Mouse (Mus musculus) adrenal gland, adult 10 weeks (tissue): ENCODE data around the gene Hmgcll1. TPM values are rescaled to one million over a fixed set of nuclear protein-coding genes. Genes with fewer than 3 reads are reported as not detected.

ENCODE experiments used
- polyA plus RNA-seq: library from polyadenylated mRNA; stranded (reverse); fragments of 350-450 nt; fragmentation: Illumina TruSeq; extraction: RNeasy Lipid Tissue Mini Kit (QIAGEN cat#74804); gene quantifications from one replicate; pipeline ENCODE4 v1.2.3, GENCODE M21; 2014; ENCODE audit warnings: low read depth, low replicate concordance

Gene Hmgcll1
- polyA plus RNA-seq, result 9.6 TPM

DNA sequence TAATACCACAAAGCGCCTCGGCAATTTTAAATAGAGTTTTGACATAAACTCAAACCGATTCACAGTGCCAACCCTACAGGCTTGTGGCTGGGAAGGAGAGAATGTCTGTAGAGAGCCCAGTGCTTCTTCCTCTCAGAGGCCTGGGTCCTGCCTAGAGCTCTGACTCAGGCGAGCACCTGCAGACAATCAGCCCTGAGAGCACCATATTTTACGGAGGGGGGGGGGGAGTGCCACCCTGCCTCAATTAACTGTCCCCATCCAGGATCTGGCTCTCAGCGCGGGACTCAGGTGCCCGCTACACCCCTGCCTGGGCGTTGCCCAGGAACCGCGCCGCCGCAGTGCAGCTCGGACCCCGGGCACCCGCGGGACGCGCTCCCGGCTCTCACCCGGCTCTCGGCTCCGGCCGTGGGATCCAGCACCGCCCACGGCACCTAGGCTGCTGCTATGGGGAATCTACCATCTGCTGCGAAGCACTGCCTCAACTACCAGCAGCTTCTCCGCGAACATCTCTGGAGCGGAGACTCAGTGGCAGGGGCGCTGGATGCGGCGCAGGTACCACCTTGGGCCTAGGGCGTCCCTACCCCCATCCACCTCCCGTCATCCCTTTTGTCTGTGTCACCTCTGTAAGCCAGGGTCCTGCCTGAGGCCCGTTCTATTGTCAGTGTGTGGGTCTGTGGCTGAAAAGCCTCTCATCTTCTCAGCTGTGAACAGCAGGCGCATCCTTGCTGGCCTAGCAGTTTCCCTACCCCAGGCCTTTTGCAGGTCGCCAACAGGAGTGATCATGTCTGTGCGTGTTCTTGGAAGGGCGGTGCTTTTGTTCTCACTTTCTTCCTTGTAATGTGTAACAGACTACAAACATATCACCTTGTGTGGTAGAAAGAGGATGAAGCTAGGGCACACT is at the start of gene Hmgcll1:
Gene Hmgcll1, plus strand, starts transcription at position 225 of the 901 bp plus-strand sequence.

Other genes with a start within 250 kb of the Hmgcll1 start
- 5.1 TPM for gene Bmp5, start 239.5 kb upstream of the Hmgcll1 start, polyA plus RNA-seq
- not detected for gene Gfral, start 198.8 kb downstream of the Hmgcll1 start, polyA plus RNA-seq